Mouse (Mus musculus): Measurements from ENCODE around the gene Prkcz.

Prkcz gene

GRCm38 (mm10) chr4:155361303-155361791 lies at the start of gene Prkcz:
TSS of gene Prkcz (minus strand) at chr4:155361361.
- DNase-seq (ENCODE audit: low read depth, low spot score) = peak; percentile 64

- DNase-seq (ENCODE audit: low read depth, low spot score) = peak; percentile 81
Measured at GRCm38 (mm10) chr4:155409058-155409776, 48.1 kb upstream of the Prkcz start, which contains the start of gene Cfap74. TSS of gene Cfap74 (plus strand) at chr4:155409190.

- no peak for DNase-seq (ENCODE audit: low read depth, low spot score)
Measured at GRCm38 (mm10) chr4:155408695-155409057, 47.5 kb upstream of the Prkcz start.

GRCm38 (mm10) chr4:155402489-155402888 lies 41.3 kb upstream of the Prkcz start:
- no peak for DNase-seq (ENCODE audit: low read depth, low spot score)

GRCm38 (mm10) chr4:155401121-155401520 lies 40.0 kb upstream of the Prkcz start:
- DNase-seq (ENCODE audit: low read depth, low spot score) = no peak

- no peak for DNase-seq (ENCODE audit: low read depth, low spot score)
Measured at GRCm38 (mm10) chr4:155398222-155398540, 37.0 kb upstream of the Prkcz start.

- peak; percentile 41 for DNase-seq (ENCODE audit: low read depth, low spot score)
Measured at GRCm38 (mm10) chr4:155397511-155398221, 36.5 kb upstream of the Prkcz start, which contains the start of gene Gabrd. TSS of gene Gabrd (minus strand) at chr4:155398112.

- DNase-seq (ENCODE audit: low read depth, low spot score) = no peak
Measured at GRCm38 (mm10) chr4:155396751-155397150, 35.6 kb upstream of the Prkcz start.

- no peak for DNase-seq (ENCODE audit: low read depth, low spot score)
Measured at GRCm38 (mm10) chr4:155395471-155395870, 34.3 kb upstream of the Prkcz start.

- no peak for DNase-seq (ENCODE audit: low read depth, low spot score)
Measured at GRCm38 (mm10) chr4:155387166-155387565, 26.0 kb upstream of the Prkcz start.

GRCm38 (mm10) chr4:155383326-155383725 lies 22.2 kb upstream of the Prkcz start:
- no peak for DNase-seq (ENCODE audit: low read depth, low spot score)

- DNase-seq (ENCODE audit: low read depth, low spot score) = no peak
Measured at GRCm38 (mm10) chr4:155382752-155383151, 21.6 kb upstream of the Prkcz start.

GRCm38 (mm10) chr4:155381974-155382373 lies 20.8 kb upstream of the Prkcz start:
- DNase-seq (ENCODE audit: low read depth, low spot score) = no peak

- DNase-seq (ENCODE audit: low read depth, low spot score) = no peak
Measured at GRCm38 (mm10) chr4:155371797-155372735, 10.9 kb upstream of the Prkcz start.

- no peak for DNase-seq (ENCODE audit: low read depth, low spot score)
Measured at GRCm38 (mm10) chr4:155370737-155371715, 9.9 kb upstream of the Prkcz start.

GRCm38 (mm10) chr4:155368684-155369083 lies 7.5 kb upstream of the Prkcz start:
- peak; percentile 34 for DNase-seq (ENCODE audit: low read depth, low spot score)

GRCm38 (mm10) chr4:155367739-155368138 lies 6.6 kb upstream of the Prkcz start:
- no peak for DNase-seq (ENCODE audit: low read depth, low spot score)

GRCm38 (mm10) chr4:155366784-155367183 lies 5.6 kb upstream of the Prkcz start:
- DNase-seq (ENCODE audit: low read depth, low spot score) = no peak

GRCm38 (mm10) chr4:155362443-155362842 lies 1.3 kb upstream of the Prkcz start:
- DNase-seq (ENCODE audit: low read depth, low spot score) = no peak

- no peak for DNase-seq (ENCODE audit: low read depth, low spot score)
Measured at GRCm38 (mm10) chr4:155360856-155361255, 305 bp downstream of the Prkcz start.

Data from embryo, embryonic 11.5 days (tissue).